Mouse (Mus musculus): ENCODE measurements around the gene Gm49325. TPM values are rescaled to one million over a fixed set of nuclear protein-coding genes. Genes with fewer than 3 reads are reported as not detected.

Gene Gm49325
- polyA plus RNA-seq, 1 experiment, result not detected

DNA sequence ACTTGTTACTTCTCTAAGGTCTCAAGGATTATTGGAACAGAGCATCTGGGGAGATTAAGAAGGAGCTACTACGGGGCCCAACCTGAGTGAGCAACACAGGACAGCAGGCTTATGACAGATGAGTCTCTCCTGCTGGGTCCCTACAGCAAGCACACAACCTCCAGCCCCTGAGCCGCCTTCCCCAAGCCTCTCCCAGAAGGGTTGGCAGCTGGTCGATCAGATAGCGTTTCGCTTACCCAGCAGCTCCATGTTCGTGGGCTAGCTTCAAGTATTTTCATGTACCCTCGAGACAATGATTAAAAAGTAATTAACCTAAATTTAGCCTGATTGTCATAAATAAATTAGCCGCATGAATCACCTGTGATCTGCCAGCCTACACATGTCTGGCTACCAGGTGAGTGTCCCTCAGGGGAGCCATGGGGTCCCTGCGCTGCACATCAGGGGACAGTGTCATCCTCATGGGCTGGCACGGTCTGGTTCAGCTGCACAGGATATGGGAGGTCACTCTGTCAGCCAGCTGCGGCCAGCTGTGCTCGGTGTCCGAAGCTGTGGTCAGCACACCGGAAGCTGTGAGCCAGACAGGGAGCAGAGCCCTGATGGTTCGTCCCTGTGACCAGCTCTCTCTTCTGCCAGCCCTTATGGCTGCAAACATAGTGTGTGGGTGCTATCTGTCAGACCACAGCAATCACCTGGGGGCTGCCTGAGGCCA lies 52.4 kb downstream of the Gm49325 start:
- H3K4me1 ChIP-seq (ENCODE audit: control insufficient read depth, insufficient read depth, low read length), result no peaks in the 10 kb centered on the region
- TF ChIP-seq POLR2A (IDR thresholded peaks at IDR 0.05; ENCODE audit: borderline replicate concordance, control insufficient read depth, low read depth, low read length) (no peak), CTCF (IDR thresholded peaks at IDR 0.05; ENCODE audit: control insufficient read depth, insufficient read depth, low read length) (no peak)
- WGBS, result 68% methylated on average over 15 of the region's 15 CpGs
- no peak overlapping the region for H3K27ac ChIP-seq (ENCODE audit: control insufficient read depth, insufficient read depth, low read depth, low read length, poor library complexity)
- H3K4me3 ChIP-seq (replicated peaks; ENCODE audit: control insufficient read depth, low read depth, low read length), result no peak overlapping the region

- Histone ChIP-seq H3K27ac (ENCODE audit: control insufficient read depth, insufficient read depth, low read depth, low read length, poor library complexity) (no peak overlapping the region), H3K4me1 (ENCODE audit: control insufficient read depth, insufficient read depth, low read length) (no peaks in the 10 kb centered on the region), H3K4me3 (replicated peaks; ENCODE audit: control insufficient read depth, low read depth, low read length) (no peak overlapping the region)
- 45% methylated on average over 43 of the region's 43 CpGs for WGBS
- TF ChIP-seq POLR2A (IDR thresholded peaks at IDR 0.05; ENCODE audit: borderline replicate concordance, control insufficient read depth, low read depth, low read length), result no peak
- no peak for TF ChIP-seq CTCF (IDR thresholded peaks at IDR 0.05; ENCODE audit: control insufficient read depth, insufficient read depth, low read length)
Observed at GRCm38 (mm10) chr10:77663949-77664665, 58.1 kb downstream of the Gm49325 start.

DNA sequence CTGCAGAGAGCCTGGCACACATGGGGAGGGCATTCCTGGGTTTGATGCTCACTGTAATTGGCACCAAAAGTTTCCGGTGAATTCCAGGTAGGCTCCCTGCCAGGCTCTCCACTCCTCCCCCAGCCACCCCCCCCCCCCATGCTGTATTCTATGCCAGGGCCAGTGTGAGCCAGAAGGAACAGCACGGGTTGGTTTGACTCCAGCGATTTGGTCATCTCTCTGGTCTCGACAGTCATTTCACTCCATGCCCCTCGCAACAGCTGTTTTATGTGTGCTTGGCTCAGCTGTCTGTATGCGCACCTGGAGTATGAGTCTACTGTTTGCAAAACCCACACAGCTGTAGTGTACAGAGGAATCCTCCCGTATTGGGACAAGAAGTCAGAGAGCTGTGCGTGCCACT lies 60.3 kb downstream of the Gm49325 start:
- Histone ChIP-seq H3K4me1 (ENCODE audit: control insufficient read depth, insufficient read depth, low read length) (no peaks in the 10 kb centered on the region), H3K27ac (ENCODE audit: control insufficient read depth, insufficient read depth, low read depth, low read length, poor library complexity) (no peak overlapping the region), H3K4me3 (replicated peaks; ENCODE audit: control insufficient read depth, low read depth, low read length) (no peak overlapping the region)
- TF ChIP-seq POLR2A (IDR thresholded peaks at IDR 0.05; ENCODE audit: borderline replicate concordance, control insufficient read depth, low read depth, low read length), result no peak
- TF ChIP-seq CTCF (IDR thresholded peaks at IDR 0.05; ENCODE audit: control insufficient read depth, insufficient read depth, low read length), result no peak
- 79% methylated on average over 8 of the region's 8 CpGs for WGBS

DNA sequence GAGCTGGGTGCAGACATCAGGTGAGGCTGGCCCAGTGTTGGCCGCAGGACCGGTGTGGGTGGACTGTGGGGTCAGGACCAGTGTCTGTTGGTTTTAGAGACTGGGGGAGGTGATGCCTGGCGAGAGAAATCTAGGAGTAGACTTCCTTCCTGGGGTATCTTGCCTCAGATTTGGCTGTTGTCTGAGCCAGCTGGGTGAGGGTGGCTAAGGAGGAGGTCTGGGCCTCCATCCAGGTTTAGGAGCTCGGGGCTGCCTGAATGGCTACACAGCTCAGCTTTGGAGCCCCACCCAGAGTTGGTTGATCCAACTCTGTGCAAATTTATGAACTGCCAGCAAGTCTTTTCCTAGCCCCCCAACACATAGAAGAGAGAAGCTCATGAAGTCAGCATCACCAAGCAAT lies 61.4 kb downstream of the Gm49325 start:
- 66% methylated on average over 4 of the region's 4 CpGs for WGBS
- Histone ChIP-seq H3K27ac (ENCODE audit: control insufficient read depth, insufficient read depth, low read depth, low read length, poor library complexity) (no peak overlapping the region), H3K4me3 (replicated peaks; ENCODE audit: control insufficient read depth, low read depth, low read length) (no peak overlapping the region), H3K4me1 (ENCODE audit: control insufficient read depth, insufficient read depth, low read length) (no peaks in the 10 kb centered on the region)
- TF ChIP-seq CTCF (IDR thresholded peaks at IDR 0.05; ENCODE audit: control insufficient read depth, insufficient read depth, low read length) (no peak), POLR2A (IDR thresholded peaks at IDR 0.05; ENCODE audit: borderline replicate concordance, control insufficient read depth, low read depth, low read length) (no peak)

- WGBS, result 81% methylated on average over 4 of the region's 4 CpGs
- TF ChIP-seq POLR2A (IDR thresholded peaks at IDR 0.05; ENCODE audit: borderline replicate concordance, control insufficient read depth, low read depth, low read length), result no peak
- no peak for TF ChIP-seq CTCF (IDR thresholded peaks at IDR 0.05; ENCODE audit: control insufficient read depth, insufficient read depth, low read length)
- Histone ChIP-seq H3K4me3 (replicated peaks; ENCODE audit: control insufficient read depth, low read depth, low read length) (no peak overlapping the region), H3K4me1 (ENCODE audit: control insufficient read depth, insufficient read depth, low read length) (no peaks in the 10 kb centered on the region), H3K27ac (ENCODE audit: control insufficient read depth, insufficient read depth, low read depth, low read length, poor library complexity) (no peak overlapping the region)
Observed at GRCm38 (mm10) chr10:77670710-77671109, 64.7 kb downstream of the Gm49325 start.

DNA sequence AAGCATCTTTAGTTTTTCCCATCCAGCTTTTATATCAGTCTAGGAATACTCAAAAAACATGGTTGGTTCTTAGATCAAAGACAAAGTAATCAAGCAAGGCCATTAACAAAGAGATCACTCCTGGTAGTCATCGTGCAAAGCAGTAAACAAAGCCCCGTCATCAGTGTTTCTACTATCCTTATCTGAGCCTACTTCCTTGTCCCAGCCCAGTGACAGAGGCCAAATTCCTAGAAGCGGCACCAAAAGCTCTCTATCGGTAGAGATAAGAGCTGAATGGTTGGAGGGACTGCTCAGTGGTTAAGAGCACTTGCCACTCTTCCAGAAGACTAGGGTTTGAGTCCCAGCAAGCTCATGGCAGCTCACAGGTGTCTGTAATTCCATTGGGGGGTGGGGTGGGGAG lies 65.5 kb downstream of the Gm49325 start:
- H3K27ac ChIP-seq (ENCODE audit: control insufficient read depth, insufficient read depth, low read depth, low read length, poor library complexity), result no peak overlapping the region
- H3K4me3 ChIP-seq (replicated peaks; ENCODE audit: control insufficient read depth, low read depth, low read length), result no peak overlapping the region
- 36% methylated on average over 4 of the region's 4 CpGs for WGBS
- no peaks in the 10 kb centered on the region for H3K4me1 ChIP-seq (ENCODE audit: control insufficient read depth, insufficient read depth, low read length)
- no peak for TF ChIP-seq POLR2A (IDR thresholded peaks at IDR 0.05; ENCODE audit: borderline replicate concordance, control insufficient read depth, low read depth, low read length)
- TF ChIP-seq CTCF (IDR thresholded peaks at IDR 0.05; ENCODE audit: control insufficient read depth, insufficient read depth, low read length), result no peak

GRCm38 (mm10) chr10:77673765-77674164 lies 67.8 kb downstream of the Gm49325 start:
- Histone ChIP-seq H3K4me1 (ENCODE audit: control insufficient read depth, insufficient read depth, low read length) (no peaks in the 10 kb centered on the region), H3K27ac (ENCODE audit: control insufficient read depth, insufficient read depth, low read depth, low read length, poor library complexity) (no peak overlapping the region), H3K4me3 (replicated peaks; ENCODE audit: control insufficient read depth, low read depth, low read length) (no peak overlapping the region)
- TF ChIP-seq CTCF (IDR thresholded peaks at IDR 0.05; ENCODE audit: control insufficient read depth, insufficient read depth, low read length) (no peak), POLR2A (IDR thresholded peaks at IDR 0.05; ENCODE audit: borderline replicate concordance, control insufficient read depth, low read depth, low read length) (no peak)
- WGBS, result 59% methylated on average over 13 of the region's 13 CpGs

- Histone ChIP-seq H3K27ac (ENCODE audit: control insufficient read depth, insufficient read depth, low read depth, low read length, poor library complexity) (no peak overlapping the region), H3K4me1 (ENCODE audit: control insufficient read depth, insufficient read depth, low read length) (no peaks in the 10 kb centered on the region), H3K4me3 (replicated peaks; ENCODE audit: control insufficient read depth, low read depth, low read length) (no peak overlapping the region)
- 1% methylated on average over 35 of the region's 35 CpGs for WGBS
- TF ChIP-seq POLR2A (IDR thresholded peaks at IDR 0.05; ENCODE audit: borderline replicate concordance, control insufficient read depth, low read depth, low read length), result no peak
- no peak for TF ChIP-seq CTCF (IDR thresholded peaks at IDR 0.05; ENCODE audit: control insufficient read depth, insufficient read depth, low read length)
Observed at GRCm38 (mm10) chr10:77677562-77677961, 71.6 kb downstream of the Gm49325 start.

All from bone marrow, adult 2 months (tissue).